Mouse (Mus musculus) G1E-ER4 (cell line): Measurements from ENCODE around the gene Ppp1cc. TPM values are rescaled to one million over a fixed set of nuclear protein-coding genes. Genes with fewer than 3 reads are reported as not detected.

Experiments
- GATA1 ChIP-seq: IDR thresholded peaks from one replicate; pipeline ENCODE4 v1.8.0; 2012; ENCODE audit warnings: low read length, inconsistent platforms
- polyA plus RNA-seq: library from polyadenylated mRNA; stranded (reverse); fragments of >175 nt; gene quantifications from 2 replicates; pipeline ENCODE4 v1.2.3, GENCODE M21; 2012

The Ppp1cc gene
- polyA plus RNA-seq, 1 experiment: 174 TPM

- no peak for TF ChIP-seq GATA1
These were observed 26.3 kb downstream of the Ppp1cc start for GRCm38 (mm10) chr5:122184283-122184806.

GRCm38 (mm10) chr5:122189115-122189514 lies 31.0 kb downstream of the Ppp1cc start:
- TF ChIP-seq GATA1: no peak

- no peak for TF ChIP-seq GATA1
These were observed 32.4 kb downstream of the Ppp1cc start for GRCm38 (mm10) chr5:122190465-122190864.

GRCm38 (mm10) chr5:122191269-122192063 lies 33.4 kb downstream of the Ppp1cc start:
- no peak for TF ChIP-seq GATA1

GRCm38 (mm10) chr5:122192347-122192746 lies 34.3 kb downstream of the Ppp1cc start:
- TF ChIP-seq GATA1: no peak

GRCm38 (mm10) chr5:122200872-122201271 lies 42.8 kb downstream of the Ppp1cc start:
- no peak for TF ChIP-seq GATA1

- no peak for TF ChIP-seq GATA1
These were observed 43.8 kb downstream of the Ppp1cc start for GRCm38 (mm10) chr5:122201904-122202303.

- no peak for TF ChIP-seq GATA1
These were observed 46.1 kb downstream of the Ppp1cc start for GRCm38 (mm10) chr5:122204180-122204579.

- no peak for TF ChIP-seq GATA1
These were observed 48.4 kb downstream of the Ppp1cc start, which contains the start of gene Hvcn1 for GRCm38 (mm10) chr5:122206475-122206874. Hvcn1 (plus strand) TSS chr5:122206804.

- TF ChIP-seq GATA1: no peak
These were observed 50.8 kb downstream of the Ppp1cc start for GRCm38 (mm10) chr5:122208909-122209308.

GRCm38 (mm10) chr5:122209591-122210368 lies 51.7 kb downstream of the Ppp1cc start:
- TF ChIP-seq GATA1: no peak

GRCm38 (mm10) chr5:122210890-122211289 lies 52.8 kb downstream of the Ppp1cc start:
- no peak for TF ChIP-seq GATA1

GRCm38 (mm10) chr5:122212125-122212524 lies 54.0 kb downstream of the Ppp1cc start:
- TF ChIP-seq GATA1: no peak

GRCm38 (mm10) chr5:122213861-122214260 lies 55.8 kb downstream of the Ppp1cc start:
- TF ChIP-seq GATA1: no peak

- TF ChIP-seq GATA1: no peak
These were observed 59.6 kb downstream of the Ppp1cc start for GRCm38 (mm10) chr5:122217636-122218035.
